Mouse (Mus musculus) small intestine, adult 2 months (tissue): ENCODE measurements around the gene Glcci1.

ENCODE experiments used
- CTCF ChIP-seq: fragments of 200-500 bp; IDR thresholded peaks from 2 replicates; pipeline ENCODE4 v1.5.1; 2012; ENCODE audit warnings: low read depth, mild to moderate bottlenecking, control low read depth, inconsistent platforms, low read length, moderate library complexity, mixed read lengths; ENCODE audit not compliant: insufficient replicate concordance, insufficient read length; ENCODE audit errors: extremely low read depth
- POLR2A ChIP-seq: fragments of 200-500 bp; IDR thresholded peaks from 2 replicates; pipeline ENCODE4 v1.6.1; 2012; ENCODE audit warnings: low read depth, mild to moderate bottlenecking, control low read depth, inconsistent platforms, low read length, moderate library complexity

DNA sequence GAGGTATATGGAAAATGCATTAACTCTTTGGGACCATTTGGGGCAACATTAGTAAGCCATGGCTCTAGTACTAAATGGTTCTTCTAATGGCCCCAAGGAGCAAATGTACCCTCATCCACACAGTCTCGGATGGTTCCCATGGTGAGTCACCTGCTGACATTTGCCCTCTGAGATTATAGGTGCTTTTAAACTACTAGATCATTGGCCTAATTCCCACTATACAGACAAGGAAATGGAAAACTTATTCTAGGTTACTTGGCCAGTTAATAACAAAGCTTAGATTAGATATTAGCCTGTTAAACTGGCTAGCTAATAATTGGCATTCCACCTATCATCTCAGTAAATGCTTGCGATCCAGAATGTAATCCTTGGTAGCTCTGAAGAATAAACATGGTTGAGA, 47.0 kb upstream of the Glcci1 start:
- no peak for TF ChIP-seq POLR2A
- TF ChIP-seq CTCF = no peak
